Mouse (Mus musculus): ENCODE results near the gene Pdcd6. TPM values are rescaled to one million over a fixed set of nuclear protein-coding genes. Genes with fewer than 3 reads are reported as not detected.

Pdcd6 gene
- polyA plus RNA-seq (2015; fragmentation: Nextera tagmentation; extraction: Ambion mirVana), result 138 and 148 TPM in 2 replicates

DNA sequence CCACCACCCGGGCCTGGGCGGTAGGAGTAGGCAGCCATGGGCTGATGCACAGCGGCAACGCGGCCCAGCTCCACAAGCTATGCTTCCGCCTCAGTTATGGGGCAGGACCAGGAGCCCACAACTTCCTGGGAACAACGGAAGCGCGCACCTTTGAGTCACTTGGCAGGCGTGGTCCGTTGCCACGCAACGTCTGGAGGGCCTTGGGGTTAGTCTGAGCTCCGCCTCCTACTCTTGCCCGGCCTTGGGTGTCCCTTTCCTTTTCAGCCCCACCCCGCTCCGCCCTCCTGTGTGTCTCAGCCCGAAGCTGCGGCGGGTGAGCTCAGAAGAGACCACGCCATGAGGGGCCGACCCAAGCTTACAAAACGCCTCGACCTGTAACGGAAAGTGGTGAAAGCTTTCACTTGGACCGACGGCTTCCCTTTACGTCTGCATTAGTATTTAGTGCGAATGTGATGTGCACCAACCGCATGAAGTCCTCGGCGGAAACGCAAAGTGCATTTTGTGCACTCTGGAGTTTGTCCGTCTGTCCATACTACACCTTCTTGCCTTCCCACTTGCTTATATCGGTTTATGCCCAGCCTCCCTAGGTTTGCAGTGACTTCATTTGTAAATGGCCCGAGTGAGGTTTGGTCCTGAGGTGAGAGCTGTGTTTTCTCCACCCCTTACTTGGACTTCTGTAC lies at the start of gene Pdcd6:
TSS of gene Pdcd6 (minus strand) at position 411 of the 680 bp plus-strand sequence.
- no peaks in the 10 kb centered on the region for H3K27me3 ChIP-seq
- H3K9me3 ChIP-seq, result no peaks in the 10 kb centered on the region
- peak within 1 kb of the TSS; percentile 92 for H3K4me3 ChIP-seq
- WGBS, result under 1% methylated on average over 36 of the region's 36 CpGs
- H3K27ac ChIP-seq, result peak within 1 kb of the TSS; percentile 48; the same call in 1 of the 2 replicates
- peaks cover 11% of the 10 kb centered on the region for H3K4me1 ChIP-seq
- H3K36me3 ChIP-seq, result peaks cover 26% of the 10 kb centered on the region
- H3K9ac ChIP-seq, result peak within 1 kb of the TSS; percentile 88
- H3K4me2 ChIP-seq (replicated peaks), result peak within 1 kb of the TSS; percentile 73
- ATAC-seq (ENCODE audit: low FRiP score, low read depth), result peak; percentile 99

DNA sequence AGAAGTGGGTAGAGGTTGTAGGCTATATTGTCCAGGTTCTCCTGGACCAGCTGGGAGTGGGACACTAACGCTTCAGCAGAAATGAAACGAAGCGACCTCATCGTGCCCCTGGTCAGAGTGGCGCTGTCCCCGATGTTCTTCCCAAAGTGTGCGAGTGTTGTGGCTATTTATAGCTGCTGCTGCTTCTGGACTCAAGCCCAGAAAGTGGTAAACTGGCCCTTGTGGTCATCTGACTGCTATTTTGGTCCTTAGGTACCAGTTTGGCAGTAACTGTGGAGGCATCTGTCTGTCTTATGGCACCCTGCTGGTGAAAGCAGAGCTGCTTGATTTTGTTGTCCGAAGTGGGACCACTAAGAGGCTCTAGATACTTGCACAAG lies 46.5 kb upstream of the Pdcd6 start, which contains the start of gene Lrrc14b:
TSS of gene Lrrc14b (minus strand) at position 147 of the 377 bp plus-strand sequence.
- 74% methylated on average over 8 of the region's 8 CpGs for WGBS
- no peak within 1 kb of the TSS for H3K27ac ChIP-seq

DNA sequence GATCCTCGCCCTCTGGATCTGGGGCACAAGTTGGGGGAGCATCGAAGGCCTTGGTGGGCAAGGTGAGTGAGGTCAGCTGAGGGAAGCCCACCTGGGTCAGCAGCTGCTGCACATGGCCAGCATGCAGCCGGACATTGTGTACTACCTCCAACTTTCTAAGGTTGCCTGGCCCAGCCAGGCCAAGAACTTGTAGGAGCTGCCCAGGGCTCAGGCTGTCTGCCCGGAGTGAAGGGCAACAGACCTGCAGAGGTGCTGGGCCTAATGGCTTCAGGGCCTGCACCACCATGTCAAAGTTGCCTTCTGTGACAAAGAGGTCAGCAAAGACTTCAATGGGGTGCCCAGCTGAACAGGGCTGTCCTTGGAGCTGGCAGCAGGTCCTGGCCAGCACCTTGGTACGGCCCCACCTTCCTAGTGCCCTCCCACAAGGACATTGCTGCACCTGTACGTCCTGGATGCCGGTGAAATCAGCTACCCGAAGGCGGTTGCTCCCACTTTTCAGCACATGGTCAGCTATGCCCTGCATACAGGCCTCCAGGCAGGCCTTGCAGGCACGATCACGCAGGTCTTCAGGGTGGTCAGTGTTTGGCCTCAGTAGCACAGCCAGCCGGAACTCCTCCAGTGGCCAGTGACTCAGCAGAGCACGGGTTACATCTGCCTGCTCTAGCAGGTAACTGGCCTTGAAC lies 45.9 kb upstream of the Pdcd6 start:
- ATAC-seq (ENCODE audit: low FRiP score, low read depth), result no peak
- WGBS, result 91% methylated on average over 13 of the region's 13 CpGs
- Histone ChIP-seq H3K9ac (no peak overlapping the region), H3K4me3 (no peak overlapping the region), H3K4me1 (0 out of 2 replicates have a peak, but pooled peaks cover 6% of the 10 kb centered on the region), H3K4me2 (replicated peaks) (no peak overlapping the region), H3K27me3 (no peaks in the 10 kb centered on the region), H3K9me3 (0 out of 2 replicates have a peak, but pooled peaks cover 2% of the 10 kb centered on the region), H3K27ac (no peak overlapping the region), H3K36me3 (peaks cover 46% of the 10 kb centered on the region)

More for the DNA sequence above, 46.5 kb upstream of the Pdcd6 start, which contains the start of gene Lrrc14b:
- H3K4me3 ChIP-seq, result no peak within 1 kb of the TSS
- ATAC-seq (ENCODE audit: low FRiP score, low read depth), result peak; percentile 46; the same call in 1 of the 2 replicates
- 0 out of 2 replicates have a peak, but pooled peaks cover 6% of the 10 kb centered on the region for H3K4me1 ChIP-seq
- no peak within 1 kb of the TSS for H3K9ac ChIP-seq
- peaks cover 41% of the 10 kb centered on the region for H3K36me3 ChIP-seq
- no peak within 1 kb of the TSS for H3K4me2 ChIP-seq (replicated peaks)
- no peaks in the 10 kb centered on the region for H3K27me3 ChIP-seq
- 0 out of 2 replicates have a peak, but pooled peaks cover 2% of the 10 kb centered on the region for H3K9me3 ChIP-seq

- Histone ChIP-seq H3K36me3 (peaks cover 57% of the 10 kb centered on the region), H3K4me1 (0 out of 2 replicates have a peak, but pooled peaks cover 6% of the 10 kb centered on the region), H3K9ac (no peak overlapping the region), H3K27ac (no peak overlapping the region), H3K4me2 (replicated peaks) (no peak overlapping the region), H3K9me3 (no peaks in the 10 kb centered on the region), H3K27me3 (no peaks in the 10 kb centered on the region), H3K4me3 (no peak overlapping the region)
- no peak for ATAC-seq (ENCODE audit: low FRiP score, low read depth)
- 72% methylated on average over 2 of the region's 2 CpGs for WGBS
These were observed 44.8 kb upstream of the Pdcd6 start for GRCm38 (mm10) chr13:74362218-74362617.

- Histone ChIP-seq H3K4me3 (no peak overlapping the region), H3K4me1 (no peaks in the 10 kb centered on the region), H3K36me3 (peaks cover 81% of the 10 kb centered on the region), H3K4me2 (replicated peaks) (no peak overlapping the region), H3K9me3 (no peaks in the 10 kb centered on the region), H3K27ac (no peak overlapping the region), H3K9ac (no peak overlapping the region), H3K27me3 (no peaks in the 10 kb centered on the region)
- no peak for ATAC-seq (ENCODE audit: low FRiP score, low read depth)
- WGBS, result 96% methylated on average over 13 of the region's 13 CpGs
These were observed 39.1 kb upstream of the Pdcd6 start for GRCm38 (mm10) chr13:74356491-74356890.

DNA sequence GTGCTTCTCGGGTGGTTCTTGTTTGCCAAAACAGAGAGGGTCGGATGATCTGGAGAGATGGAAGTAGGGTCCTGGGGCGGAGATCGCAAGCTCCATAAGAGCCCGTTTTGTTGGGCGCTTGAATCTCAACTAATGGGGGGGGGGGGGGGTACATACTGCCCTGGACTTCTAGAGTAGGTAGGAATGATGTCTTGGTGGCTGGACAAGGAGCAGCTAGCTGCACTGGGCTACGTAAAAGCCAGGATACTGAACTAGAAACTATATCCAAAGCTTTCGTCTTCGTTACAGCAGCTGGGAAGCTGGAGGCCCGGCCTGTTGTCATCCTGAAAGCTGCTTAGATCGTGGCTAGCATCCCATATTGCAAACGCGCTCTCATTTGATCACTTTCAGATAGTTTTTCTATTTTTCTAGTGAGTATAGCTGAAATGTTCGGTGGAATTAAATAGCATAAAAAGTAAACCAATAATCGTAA lies 33.1 kb upstream of the Pdcd6 start:
- Histone ChIP-seq H3K27me3 (no peaks in the 10 kb centered on the region), H3K4me3 (peak overlapping the region; percentile 78), H3K27ac (peak overlapping the region; percentile 11; the same call in 1 of the 2 replicates), H3K9ac (peak overlapping the region; percentile 91), H3K36me3 (peaks cover 23% of the 10 kb centered on the region), H3K4me1 (peaks cover 23% of the 10 kb centered on the region), H3K4me2 (replicated peaks) (peak overlapping the region; percentile 75), H3K9me3 (no peaks in the 10 kb centered on the region)
- ATAC-seq (ENCODE audit: low FRiP score, low read depth), result peak; percentile 44
- WGBS, result 2% methylated on average over 15 of the region's 15 CpGs

GRCm38 (mm10) chr13:74349566-74350434 lies 32.4 kb upstream of the Pdcd6 start, which contains the start of the genes Sdha and Ccdc127:
Gene Sdha (minus strand): TSS chr13:74350280.
Gene Ccdc127 (plus strand): TSS chr13:74350309.
- peak within 1 kb of the TSS; percentile 76 for H3K27ac ChIP-seq
- peaks cover 21% of the 10 kb centered on the region for H3K36me3 ChIP-seq
- peak within 1 kb of the TSS; percentile 78 for H3K4me3 ChIP-seq
- WGBS, result under 1% methylated on average over 57 of the region's 57 CpGs
- H3K9ac ChIP-seq, result peak within 1 kb of the TSS; percentile 91
- peak within 1 kb of the TSS; percentile 75 for H3K4me2 ChIP-seq (replicated peaks)
- H3K9me3 ChIP-seq, result no peaks in the 10 kb centered on the region
- H3K27me3 ChIP-seq, result no peaks in the 10 kb centered on the region
- peaks cover 23% of the 10 kb centered on the region for H3K4me1 ChIP-seq
- peak; percentile 97 for ATAC-seq (ENCODE audit: low FRiP score, low read depth)

DNA sequence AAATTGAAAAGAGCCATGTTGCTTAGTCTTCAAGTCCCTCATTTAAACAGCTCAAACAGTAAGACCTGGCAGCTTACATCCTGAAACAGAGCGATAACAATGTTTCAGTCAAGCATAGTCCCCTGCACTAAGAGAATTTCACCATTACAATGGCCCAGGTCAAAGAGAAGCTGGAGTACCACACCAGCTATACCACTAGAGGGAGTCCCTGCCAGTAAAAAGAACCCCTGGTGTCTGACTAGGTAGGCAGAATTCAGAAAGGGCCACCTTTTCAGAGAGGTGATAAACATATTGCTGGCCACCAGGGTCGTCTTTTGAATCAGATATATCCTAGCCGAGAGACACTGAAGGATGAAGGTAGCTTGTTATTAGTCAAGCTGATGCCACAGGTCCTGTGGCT lies 23.7 kb upstream of the Pdcd6 start:
- no peaks in the 10 kb centered on the region for H3K27me3 ChIP-seq
- peak; percentile 59; the same call in 1 of the 2 replicates for ATAC-seq (ENCODE audit: low FRiP score, low read depth)
- 60% methylated on average over 3 of the region's 3 CpGs for WGBS
- H3K4me2 ChIP-seq (replicated peaks), result no peak overlapping the region
- H3K27ac ChIP-seq, result no peak overlapping the region
- no peaks in the 10 kb centered on the region for H3K9me3 ChIP-seq
- H3K9ac ChIP-seq, result no peak overlapping the region
- H3K4me3 ChIP-seq, result no peak overlapping the region
- no peaks in the 10 kb centered on the region for H3K4me1 ChIP-seq
- peaks cover 61% of the 10 kb centered on the region for H3K36me3 ChIP-seq

DNA sequence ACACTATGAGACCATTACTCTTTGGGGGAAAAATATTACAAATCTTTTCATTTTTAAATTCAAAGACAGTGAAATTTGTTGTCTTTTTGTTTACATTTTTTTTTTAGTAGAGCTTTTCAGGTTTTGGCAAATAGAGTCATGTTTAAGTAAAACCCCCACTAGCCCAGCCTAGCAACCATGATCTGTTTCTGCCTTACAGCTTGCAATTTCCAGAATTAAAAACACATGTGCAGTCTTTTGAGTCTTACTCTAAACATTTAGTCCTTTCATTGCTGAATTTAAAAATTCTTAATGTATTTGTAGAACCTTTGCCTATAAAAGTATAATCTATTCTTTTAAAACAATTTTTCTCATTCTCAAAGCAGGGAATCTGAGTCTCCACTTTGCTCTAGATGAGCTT lies 11.9 kb upstream of the Pdcd6 start:
- Histone ChIP-seq H3K4me2 (replicated peaks) (no peak overlapping the region), H3K4me3 (no peak overlapping the region), H3K9me3 (no peaks in the 10 kb centered on the region), H3K36me3 (peaks cover 78% of the 10 kb centered on the region), H3K27ac (no peak overlapping the region), H3K27me3 (no peaks in the 10 kb centered on the region), H3K4me1 (no peaks in the 10 kb centered on the region; the same call in 1 of the 2 replicates), H3K9ac (no peak overlapping the region)
- ATAC-seq (ENCODE audit: low FRiP score, low read depth), result no peak

DNA sequence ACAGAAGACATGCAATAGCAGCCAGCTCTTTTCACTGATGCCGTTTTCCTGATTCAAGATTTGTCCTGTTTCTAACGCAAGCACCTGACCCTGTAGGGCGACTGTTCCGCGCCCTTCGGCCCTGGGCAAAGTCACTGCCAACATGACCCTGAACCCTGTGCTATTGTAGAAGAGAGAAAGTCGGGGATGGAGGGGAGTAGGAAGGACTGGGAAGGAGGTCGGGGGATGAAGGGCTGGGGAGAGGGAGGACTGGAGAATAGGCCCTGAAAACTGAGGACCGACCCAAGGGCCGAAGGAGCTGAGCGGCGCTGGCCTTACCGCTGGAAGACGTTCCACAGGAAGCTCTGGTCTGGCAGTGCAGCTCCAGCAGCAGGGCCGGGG lies 601 bp downstream of the Pdcd6 start:
- peak overlapping the region; percentile 88 for H3K9ac ChIP-seq
- ATAC-seq (ENCODE audit: low FRiP score, low read depth), result no peak
- WGBS, result 4% methylated on average over 15 of the region's 15 CpGs
- H3K4me2 ChIP-seq (replicated peaks), result peak overlapping the region; percentile 73
- peaks cover 21% of the 10 kb centered on the region for H3K36me3 ChIP-seq
- peak overlapping the region; percentile 92 for H3K4me3 ChIP-seq
- peak overlapping the region; percentile 48; the same call in 1 of the 2 replicates for H3K27ac ChIP-seq
- no peaks in the 10 kb centered on the region for H3K27me3 ChIP-seq
- peaks cover 11% of the 10 kb centered on the region for H3K4me1 ChIP-seq
- H3K9me3 ChIP-seq, result no peaks in the 10 kb centered on the region

DNA sequence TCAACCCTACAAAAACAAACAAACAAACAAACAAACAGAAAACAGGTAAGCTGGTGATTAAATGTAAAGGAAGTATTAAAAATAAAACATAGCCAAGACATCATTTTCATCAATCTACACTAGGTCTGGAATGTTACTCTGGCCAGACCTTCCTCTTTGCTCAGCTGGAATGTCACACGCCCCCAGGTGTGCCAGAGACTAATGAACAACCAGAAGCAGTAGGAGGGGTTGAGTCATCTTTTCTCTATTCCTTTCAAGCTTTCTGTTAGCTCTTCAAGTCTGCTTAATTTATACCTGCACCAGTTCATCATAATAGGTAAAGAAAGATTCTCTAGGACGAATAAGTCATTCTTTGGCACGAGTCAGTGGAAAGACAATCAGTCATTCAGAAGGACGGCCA lies 994 bp downstream of the Pdcd6 start:
- 25% methylated on average over 4 of the region's 4 CpGs for WGBS
- Histone ChIP-seq H3K4me3 (peak overlapping the region; percentile 92), H3K4me1 (peaks cover 11% of the 10 kb centered on the region), H3K27me3 (no peaks in the 10 kb centered on the region), H3K9me3 (no peaks in the 10 kb centered on the region), H3K27ac (peak overlapping the region; percentile 48; the same call in 1 of the 2 replicates), H3K4me2 (replicated peaks) (peak overlapping the region; percentile 73), H3K9ac (peak overlapping the region; percentile 88), H3K36me3 (peaks cover 21% of the 10 kb centered on the region)
- no peak for ATAC-seq (ENCODE audit: low FRiP score, low read depth)
